Mouse (Mus musculus) frontal cortex, postnatal 10 days (tissue): Measurements from ENCODE around the gene Polr1d.

ENCODE experiments used
- DNase-seq, 2 experiments: peaks; one replicate each; pipeline ENCODE4 v3.0.0; 2022; ENCODE audit warnings: low spot score in 2 of 2, mixed read lengths in 1 of 2

Polr1d gene

GRCm38 (mm10) chr5:147135089-147135446 lies 58.2 kb downstream of the Polr1d start:
- DNase-seq = no peak

GRCm38 (mm10) chr5:147135994-147136393 lies 59.1 kb downstream of the Polr1d start:
- no peak for DNase-seq

- no peak for DNase-seq
Observed at GRCm38 (mm10) chr5:147147340-147147739, 70.5 kb downstream of the Polr1d start.

GRCm38 (mm10) chr5:147154806-147155371 lies 78.0 kb downstream of the Polr1d start:
- peak in 1 of 2 experiments; percentile 10 for DNase-seq

GRCm38 (mm10) chr5:147155449-147156133 lies 78.7 kb downstream of the Polr1d start:
- peak; percentile 9 to 23 for DNase-seq

- no peak for DNase-seq
Observed at GRCm38 (mm10) chr5:147156376-147156775, 79.5 kb downstream of the Polr1d start.

GRCm38 (mm10) chr5:147157441-147157840 lies 80.6 kb downstream of the Polr1d start:
- no peak for DNase-seq

GRCm38 (mm10) chr5:147159320-147159719 lies 82.5 kb downstream of the Polr1d start:
- no peak for DNase-seq

- no peak for DNase-seq
Observed at GRCm38 (mm10) chr5:147159792-147160191, 82.9 kb downstream of the Polr1d start.
